Mouse (Mus musculus) G1E-ER4 (cell line): Measurements from ENCODE around the gene Gm20388. TPM values are rescaled to one million over a fixed set of nuclear protein-coding genes. Genes with fewer than 3 reads are reported as not detected.

Source experiments
- GATA1 ChIP-seq: IDR thresholded peaks from one replicate; pipeline ENCODE4 v1.8.0; 2012; ENCODE audit warnings: low read length, inconsistent platforms
- polyA plus RNA-seq: library from polyadenylated mRNA; stranded (reverse); fragments of >175 nt; gene quantifications from 2 replicates; pipeline ENCODE4 v1.2.3, GENCODE M21; 2012

The Gm20388 gene
- polyA plus RNA-seq, 1 experiment = not detected

GRCm38 (mm10) chr8:122197342-122197741 lies 2286.7 kb downstream of the Gm20388 start:
- TF ChIP-seq GATA1 = no peak

- no peak for TF ChIP-seq GATA1
Observed at GRCm38 (mm10) chr8:122198378-122199025, 2287.9 kb downstream of the Gm20388 start.

GRCm38 (mm10) chr8:122199191-122199590 lies 2288.6 kb downstream of the Gm20388 start:
- TF ChIP-seq GATA1 = no peak

- no peak for TF ChIP-seq GATA1
Observed at GRCm38 (mm10) chr8:122199841-122200240, 2289.2 kb downstream of the Gm20388 start.

GRCm38 (mm10) chr8:122211591-122211990 lies 2300.9 kb downstream of the Gm20388 start:
- no peak for TF ChIP-seq GATA1

GRCm38 (mm10) chr8:122215630-122216029 lies 2305.0 kb downstream of the Gm20388 start:
- no peak for TF ChIP-seq GATA1

GRCm38 (mm10) chr8:122216433-122216832 lies 2305.8 kb downstream of the Gm20388 start:
- TF ChIP-seq GATA1 = no peak

GRCm38 (mm10) chr8:122217456-122218177 lies 2307.0 kb downstream of the Gm20388 start:
- TF ChIP-seq GATA1 = no peak

GRCm38 (mm10) chr8:122223976-122224649 lies 2313.5 kb downstream of the Gm20388 start:
- no peak for TF ChIP-seq GATA1

- TF ChIP-seq GATA1 = no peak
Observed at GRCm38 (mm10) chr8:122224650-122225022, 2314.0 kb downstream of the Gm20388 start.

- no peak for TF ChIP-seq GATA1
Observed at GRCm38 (mm10) chr8:122225446-122225845, 2314.8 kb downstream of the Gm20388 start.

- TF ChIP-seq GATA1 = no peak
Observed at GRCm38 (mm10) chr8:122227345-122227744, 2316.7 kb downstream of the Gm20388 start.

GRCm38 (mm10) chr8:122228792-122229575 lies 2318.3 kb downstream of the Gm20388 start:
- no peak for TF ChIP-seq GATA1

GRCm38 (mm10) chr8:122229819-122230711 lies 2319.4 kb downstream of the Gm20388 start:
- no peak for TF ChIP-seq GATA1

GRCm38 (mm10) chr8:122230712-122231337 lies 2320.2 kb downstream of the Gm20388 start:
- TF ChIP-seq GATA1 = no peak
